ENCODE assay signal across 8 mouse cellular contexts in genomic region chr11:97743423-97743822, GRCm38 (mm10). TPM values are rescaled to one million over a fixed set of nuclear protein-coding genes. Genes with fewer than 3 reads are reported as not detected.
DNase-seq lines count a peak whose midpoint lies in the region; ATAC-seq and TF ChIP-seq lines count a peak whose summit lies in the region.

No protein-coding gene starts in this region.

- H3K9ac ChIP-seq in kidney, embryonic 16.5 days (replicated peaks; ENCODE audit: low read length) = peak overlapping the region; percentile 88
- H3K9ac ChIP-seq in hindbrain, postnatal 0 days (replicated peaks; ENCODE audit: low read length) = peak overlapping the region; percentile 86

- peaks cover 34% of the 10 kb centered on the region for H3K4me1 ChIP-seq in kidney, embryonic 16.5 days (ENCODE audit: insufficient read depth, low read length)
- peaks cover 22% of the 10 kb centered on the region for H3K4me1 ChIP-seq in bone marrow macrophage, adult 2 months (ENCODE audit: control insufficient read depth, insufficient read depth, low read length)
- H3K4me1 ChIP-seq in hindbrain, postnatal 0 days (ENCODE audit: insufficient read depth, low read length) = peaks cover 17% of the 10 kb centered on the region

- 22% methylated on average over 9 of the region's 9 CpGs for WGBS in kidney, embryonic 16.5 days
- 18% methylated on average over 9 of the region's 9 CpGs for WGBS in hindbrain, postnatal 0 days

- H3K4me3 ChIP-seq in kidney, embryonic 16.5 days (ENCODE audit: low read length) = peak overlapping the region; percentile 64
- peak overlapping the region; percentile 71 for H3K4me3 ChIP-seq in bone marrow macrophage, adult 2 months (ENCODE audit: insufficient read depth, low read length)
- peak overlapping the region; percentile 75 for H3K4me3 ChIP-seq in hindbrain, postnatal 0 days (ENCODE audit: low read length)

- peaks cover 16% of the 10 kb centered on the region; the same call in 1 of the 2 replicates for H3K36me3 ChIP-seq in kidney, embryonic 16.5 days (ENCODE audit: insufficient read depth, low read length)
- H3K36me3 ChIP-seq in hindbrain, postnatal 0 days (ENCODE audit: insufficient read depth, low read length) = peaks cover 19% of the 10 kb centered on the region

- H3K4me2 ChIP-seq in kidney, embryonic 16.5 days (replicated peaks; ENCODE audit: low read depth, low read length) = peak overlapping the region; percentile 87
- peak overlapping the region; percentile 78 for H3K4me2 ChIP-seq in hindbrain, postnatal 0 days (ENCODE audit: low read depth, low read length)

- no peak for ATAC-seq in kidney, embryonic 16.5 days (ENCODE audit: low FRiP score, low TSS enrichment)
- no peak for ATAC-seq in hindbrain, postnatal 0 days

- TF ChIP-seq CTCF in bone marrow macrophage, adult 2 months (IDR thresholded peaks at IDR 0.05; ENCODE audit: low read depth, low read length) = no peak
- no peak for TF ChIP-seq CTCF in hindbrain, postnatal 0 days (IDR thresholded peaks at IDR 0.05; ENCODE audit: low read depth)

- H3K9me3 ChIP-seq in kidney, embryonic 16.5 days (ENCODE audit: low read length) = no peaks in the 10 kb centered on the region
- H3K9me3 ChIP-seq in hindbrain, postnatal 0 days (ENCODE audit: low read length) = no peaks in the 10 kb centered on the region

- no peaks in the 10 kb centered on the region for H3K27me3 ChIP-seq in kidney, embryonic 16.5 days (ENCODE audit: insufficient read depth, low read length)
- H3K27me3 ChIP-seq in hindbrain, postnatal 0 days (ENCODE audit: insufficient read depth, low read length) = no peaks in the 10 kb centered on the region

- no peak for DNase-seq in kidney, postnatal 36 days
- peak; percentile 8 for DNase-seq in hindbrain, postnatal 0 days (ENCODE audit: low spot score)
- peak; percentile 46 for DNase-seq in naive thymus-derived CD4-positive, alpha-beta T cell, adult 2 months (ENCODE audit: low read depth)
- no peak for DNase-seq in right cerebral cortex, postnatal 36 days (ENCODE audit: low spot score in 2 of 2)
- DNase-seq in adrenal gland, adult 18-20 months (ENCODE audit: low spot score in 2 of 2) = no peak
- no peak for DNase-seq in layer of hippocampus, postnatal 14 days (ENCODE audit: low spot score in 2 of 2)

- TF ChIP-seq POLR2A in bone marrow macrophage, adult 2 months (IDR thresholded peaks at IDR 0.05; ENCODE audit: borderline replicate concordance, low read depth, low read length) = no peak

- H3K27ac ChIP-seq in kidney, embryonic 16.5 days (ENCODE audit: low read length) = peak overlapping the region; percentile 77; the same call in 1 of the 2 replicates
- peak overlapping the region; percentile 75 for H3K27ac ChIP-seq in bone marrow macrophage, adult 2 months (ENCODE audit: insufficient read depth, low read depth, low read length)
- peak overlapping the region; percentile 98 for H3K27ac ChIP-seq in hindbrain, postnatal 0 days

RNA-seq across cellular contexts. Expression of gene Pip4k2b, which starts 1.1 kb away (rescaled TPM):
- polyA plus RNA-seq in kidney, embryonic 16.5 days (2015; fragmentation: Nextera tagmentation; extraction: Ambion mirVana) = 1.7 and 1.8 TPM in 2 replicates
- 25.3 and 26.0 TPM in 2 replicates for polyA plus RNA-seq in bone marrow macrophage, adult 2 months (2012; ENCODE audit: insufficient read depth, insufficient read length, missing spikeins)
- total RNA-seq in hindbrain, postnatal 0 days (2014; rRNA removed) = 127 TPM in 2 replicates
- polyA plus RNA-seq in hindbrain, postnatal 0 days (2015; fragmentation: Nextera tagmentation; extraction: Ambion mirVana) = 4.3 and 5.1 TPM in 2 replicates
- 10 to 100 TPM; 22.4 to 26.5 TPM for total RNA-seq in adrenal gland, adult 18-20 months (2021)
- 100 to 1,000 TPM; 115 to 118 TPM for total RNA-seq in layer of hippocampus, postnatal 14 days (2021)

RNA-seq across cellular contexts. Expression of gene Cwc25, which starts 22.9 kb away (rescaled TPM):
- 15.1 and 18.4 TPM in 2 replicates for polyA plus RNA-seq in kidney, embryonic 16.5 days (2015; fragmentation: Nextera tagmentation; extraction: Ambion mirVana)
- polyA plus RNA-seq in bone marrow macrophage, adult 2 months (2012; ENCODE audit: insufficient read depth, insufficient read length, missing spikeins) = 19.1 and 19.8 TPM in 2 replicates
- total RNA-seq in hindbrain, postnatal 0 days (2014; rRNA removed) = 13.3 and 14.2 TPM in 2 replicates
- polyA plus RNA-seq in hindbrain, postnatal 0 days (2015; fragmentation: Nextera tagmentation; extraction: Ambion mirVana) = 11.9 and 12.9 TPM in 2 replicates
- 10 to 100 TPM; 18.2 to 21.1 TPM for total RNA-seq in adrenal gland, adult 18-20 months (2021)
- total RNA-seq in layer of hippocampus, postnatal 14 days (2021) = 10 to 100 TPM; 21.3 to 21.4 TPM

RNA-seq across cellular contexts. Expression of gene 1700001P01Rik, which starts 32.3 kb away (rescaled TPM):
- polyA plus RNA-seq in kidney, embryonic 16.5 days (2015; fragmentation: Nextera tagmentation; extraction: Ambion mirVana) = 0.27 and 0.31 TPM in 2 replicates
- polyA plus RNA-seq in bone marrow macrophage, adult 2 months (2012; ENCODE audit: insufficient read depth, insufficient read length, missing spikeins) = not detected in 2 replicates
- not detected in 2 replicates for total RNA-seq in hindbrain, postnatal 0 days (2014; rRNA removed)
- not detected in 2 replicates for polyA plus RNA-seq in hindbrain, postnatal 0 days (2015; fragmentation: Nextera tagmentation; extraction: Ambion mirVana)
- total RNA-seq in adrenal gland, adult 18-20 months (2021) = not detected
- 1 to 10 TPM in 1 of 2 experiments, under 1 TPM in 1; 0.58 to 2.0 TPM for total RNA-seq in layer of hippocampus, postnatal 14 days (2021)

RNA-seq across cellular contexts. Expression of gene Rpl23, which starts 38.8 kb away (rescaled TPM):
- polyA plus RNA-seq in kidney, embryonic 16.5 days (2015; fragmentation: Nextera tagmentation; extraction: Ambion mirVana) = 428 and 460 TPM in 2 replicates
- 854 and 1,184 TPM in 2 replicates for polyA plus RNA-seq in bone marrow macrophage, adult 2 months (2012; ENCODE audit: insufficient read depth, insufficient read length, missing spikeins)
- 124 and 141 TPM in 2 replicates for total RNA-seq in hindbrain, postnatal 0 days (2014; rRNA removed)
- polyA plus RNA-seq in hindbrain, postnatal 0 days (2015; fragmentation: Nextera tagmentation; extraction: Ambion mirVana) = 351 and 362 TPM in 2 replicates
- total RNA-seq in adrenal gland, adult 18-20 months (2021) = 100 to 1,000 TPM; 830 to 834 TPM
- total RNA-seq in layer of hippocampus, postnatal 14 days (2021) = 100 to 1,000 TPM; 372 to 419 TPM

RNA-seq across cellular contexts. Expression of gene Psmb3, which starts 40.2 kb away (rescaled TPM):
- 478 and 503 TPM in 2 replicates for polyA plus RNA-seq in kidney, embryonic 16.5 days (2015; fragmentation: Nextera tagmentation; extraction: Ambion mirVana)
- 125 and 142 TPM in 2 replicates for polyA plus RNA-seq in bone marrow macrophage, adult 2 months (2012; ENCODE audit: insufficient read depth, insufficient read length, missing spikeins)
- 453 and 498 TPM in 2 replicates for total RNA-seq in hindbrain, postnatal 0 days (2014; rRNA removed)
- 499 and 523 TPM in 2 replicates for polyA plus RNA-seq in hindbrain, postnatal 0 days (2015; fragmentation: Nextera tagmentation; extraction: Ambion mirVana)
- total RNA-seq in adrenal gland, adult 18-20 months (2021) = 100 to 1,000 TPM; 221 to 238 TPM
- total RNA-seq in layer of hippocampus, postnatal 14 days (2021) = 100 to 1,000 TPM; 140 to 149 TPM

Comparison
In these comparisons a context has a peak if more than half of its experiments do, and no peak if none do; other contexts are left out.
1. DNase-seq: peak in hindbrain, postnatal 0 days (single experiment) and naive thymus-derived CD4-positive, alpha-beta T cell, adult 2 months (single experiment); none in kidney, postnatal 36 days (0 of 2), right cerebral cortex, postnatal 36 days (0 of 2), adrenal gland, adult 18-20 months (0 of 2) and layer of hippocampus, postnatal 14 days (0 of 2).
2. Peak in every context shown above with its lines, with median percentiles within 50 percentile points of each other: H3K27ac ChIP-seq and H3K4me3 ChIP-seq.